Mouse (Mus musculus): ENCODE results near the gene Cpox.
"Not testable (repeated sequence)": the region's sequence is repeated elsewhere in the genome, so short reads cannot be mapped to it uniquely, and the experiment has no call there.

DNA sequence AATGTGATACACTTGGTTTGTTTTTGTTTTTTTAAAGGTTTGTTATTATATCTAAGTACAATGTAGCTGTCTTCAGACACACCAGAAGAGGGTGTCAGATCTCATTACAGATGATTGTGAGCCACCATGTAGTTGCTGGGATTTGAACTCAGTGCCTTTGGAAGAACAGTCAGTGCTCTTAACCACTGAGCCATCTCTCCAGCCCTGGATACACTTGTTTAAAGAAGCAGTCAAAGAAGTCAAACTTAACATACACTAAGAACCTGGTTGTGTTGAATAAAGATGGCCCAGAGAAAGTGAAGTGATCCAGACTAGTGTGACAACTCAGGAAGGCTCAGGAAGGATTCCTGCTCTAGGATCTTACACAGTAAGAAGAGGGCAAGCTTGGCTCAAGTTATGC is 5.0 kb upstream of the Cpox start:
- TF ChIP-seq CTCF (conservative IDR thresholded peaks at IDR 0.05 in 1 of 2, IDR thresholded peaks at IDR 0.05 in 1 of 2; ENCODE audit: low read depth in 2 of 2, low read length in 2 of 2); POLR2A (IDR thresholded peaks at IDR 0.05; ENCODE audit: low read depth, low read length); E2F4 (IDR thresholded peaks at IDR 0.05; ENCODE audit: insufficient replicate concordance, low read depth, low read length); EP300 (IDR thresholded peaks at IDR 0.05; ENCODE audit: low read length): not testable (repeated sequence)

Measured in CH12.LX (cell line).